Comparison of ENCODE assay signal across 8 mouse cellular contexts in the genomic region with DNA sequence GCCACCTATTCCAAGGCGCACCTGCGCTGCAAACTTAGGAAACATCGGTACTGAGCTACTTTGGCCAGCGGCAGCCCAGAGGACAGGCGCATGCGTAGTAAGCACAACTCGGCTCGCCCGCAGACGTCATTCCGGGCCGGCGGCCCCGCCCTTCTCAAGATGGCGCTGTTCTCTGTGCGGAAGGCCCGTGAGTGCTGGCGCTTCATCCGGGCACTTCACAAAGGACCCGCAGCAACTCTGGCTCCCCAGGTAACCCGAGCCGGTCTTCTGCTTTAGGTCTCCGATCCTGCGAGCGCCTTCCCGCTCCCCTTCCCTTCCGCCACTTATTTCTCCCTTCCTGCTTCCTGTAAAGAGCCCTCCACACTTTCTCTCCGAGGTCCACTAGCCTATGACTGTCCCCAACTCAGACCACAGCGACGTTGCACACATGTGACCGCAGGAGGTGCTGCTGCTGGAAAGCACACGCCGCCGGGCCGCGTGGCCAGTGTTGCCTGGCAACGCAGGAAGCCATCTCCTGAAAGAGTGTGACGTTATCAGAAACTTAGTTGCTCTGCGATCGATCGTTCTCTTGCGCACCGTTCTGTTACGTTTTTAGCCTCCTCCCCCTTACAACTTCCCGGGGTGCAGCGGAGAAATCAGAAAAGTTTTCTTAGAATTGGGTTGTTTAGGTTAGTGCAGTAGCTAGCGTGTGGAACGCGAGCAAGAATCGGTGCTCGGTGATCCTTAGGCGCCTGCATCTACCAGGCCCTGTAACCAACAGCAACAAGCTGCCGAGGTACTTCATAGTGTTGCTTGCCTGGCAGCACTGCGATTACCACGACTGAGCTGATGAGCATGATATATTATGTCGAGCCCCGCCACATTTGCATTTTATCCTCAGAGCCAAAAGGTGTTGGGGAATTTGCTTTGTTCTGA. TPM values are rescaled to one million over a fixed set of nuclear protein-coding genes. Genes with fewer than 3 reads are reported as not detected.
A peak's percentile ranks its signal among the peaks of the same experiment; 100 is the strongest.
DNase-seq lines count a peak whose midpoint lies in the region; ATAC-seq lines count a peak whose summit lies in the region.

Gene Wars2 (plus strand): TSS at position 129 of the 915 bp plus-strand sequence.

- no peaks in the 10 kb centered on the region; the same call in 1 of the 2 replicates for H3K27me3 ChIP-seq in hindbrain, embryonic 12.5 days

- H3K9ac ChIP-seq in hindbrain, embryonic 12.5 days, result peak within 1 kb of the TSS; percentile 56

- H3K27ac ChIP-seq in hindbrain, embryonic 12.5 days, result peak within 1 kb of the TSS; percentile 93

- peak; percentile 100 for ATAC-seq in hindbrain, embryonic 12.5 days (ENCODE audit: low FRiP score)

- no peaks in the 10 kb centered on the region for H3K9me3 ChIP-seq in hindbrain, embryonic 12.5 days (replicated peaks)

- peak within 1 kb of the TSS; percentile 66 for H3K4me2 ChIP-seq in hindbrain, embryonic 12.5 days (replicated peaks)

- H3K4me1 ChIP-seq in hindbrain, embryonic 12.5 days, result peaks cover 4% of the 10 kb centered on the region; the same call in 1 of the 2 replicates

- WGBS in hindbrain, embryonic 12.5 days, result under 1% methylated on average over 57 of the region's 57 CpGs

- DNase-seq in NIH3T3 (ENCODE audit: low read depth), result peak; percentile 96
- peak; percentile 96 to 97 for DNase-seq in cerebellum, postnatal 10 days
- DNase-seq in frontal cortex, postnatal 10 days (ENCODE audit: low spot score in 2 of 2), result peak; percentile 85 to 94
- peak; percentile 94 to 95 for DNase-seq in layer of hippocampus, postnatal 14 days (ENCODE audit: low spot score in 2 of 2)
- peak; percentile 93 for DNase-seq in lung, postnatal 14 days
- DNase-seq in retina, adult 2 months (ENCODE audit: low read depth, low spot score), result peak; percentile 91
- peak; percentile 91 to 92 for DNase-seq in thymus, postnatal 36 days

- no peaks in the 10 kb centered on the region for H3K36me3 ChIP-seq in hindbrain, embryonic 12.5 days

- peak within 1 kb of the TSS; percentile 47 for H3K4me3 ChIP-seq in hindbrain, embryonic 12.5 days

RNA-seq across cellular contexts. Expression of gene Wars2, which starts in this region (rescaled TPM):
- polyA plus RNA-seq in hindbrain, embryonic 12.5 days (2016; fragmentation: Nextera tagmentation; extraction: Ambion mirVana), result 6.2 and 7.1 TPM in 2 replicates
- 1 to 10 TPM; 7.5 to 8.2 TPM for total RNA-seq in layer of hippocampus, postnatal 14 days (2021)

Comparison
In these comparisons a context has a peak if more than half of its experiments do, and no peak if none do; other contexts are left out.
1. Peak in every context shown above with its lines: DNase-seq, ATAC-seq, H3K4me3 ChIP-seq and H3K27ac ChIP-seq.